Mouse (Mus musculus) activated CD4-positive, CD25-positive, alpha-beta regulatory T cell, adult 9 weeks (primary cell): Measurements from ENCODE around the gene Mettl22. TPM values are rescaled to one million over a fixed set of nuclear protein-coding genes. Genes with fewer than 3 reads are reported as not detected.

Experiments
- polyA plus RNA-seq: library from polyadenylated mRNA; unstranded; fragments of 100-300 nt; shearing (Covaris generic); gene quantifications from one replicate; pipeline ENCODE4 v1.2.1, GENCODE M21; 2017

Mettl22 gene
- 25.0 TPM for polyA plus RNA-seq

DNA sequence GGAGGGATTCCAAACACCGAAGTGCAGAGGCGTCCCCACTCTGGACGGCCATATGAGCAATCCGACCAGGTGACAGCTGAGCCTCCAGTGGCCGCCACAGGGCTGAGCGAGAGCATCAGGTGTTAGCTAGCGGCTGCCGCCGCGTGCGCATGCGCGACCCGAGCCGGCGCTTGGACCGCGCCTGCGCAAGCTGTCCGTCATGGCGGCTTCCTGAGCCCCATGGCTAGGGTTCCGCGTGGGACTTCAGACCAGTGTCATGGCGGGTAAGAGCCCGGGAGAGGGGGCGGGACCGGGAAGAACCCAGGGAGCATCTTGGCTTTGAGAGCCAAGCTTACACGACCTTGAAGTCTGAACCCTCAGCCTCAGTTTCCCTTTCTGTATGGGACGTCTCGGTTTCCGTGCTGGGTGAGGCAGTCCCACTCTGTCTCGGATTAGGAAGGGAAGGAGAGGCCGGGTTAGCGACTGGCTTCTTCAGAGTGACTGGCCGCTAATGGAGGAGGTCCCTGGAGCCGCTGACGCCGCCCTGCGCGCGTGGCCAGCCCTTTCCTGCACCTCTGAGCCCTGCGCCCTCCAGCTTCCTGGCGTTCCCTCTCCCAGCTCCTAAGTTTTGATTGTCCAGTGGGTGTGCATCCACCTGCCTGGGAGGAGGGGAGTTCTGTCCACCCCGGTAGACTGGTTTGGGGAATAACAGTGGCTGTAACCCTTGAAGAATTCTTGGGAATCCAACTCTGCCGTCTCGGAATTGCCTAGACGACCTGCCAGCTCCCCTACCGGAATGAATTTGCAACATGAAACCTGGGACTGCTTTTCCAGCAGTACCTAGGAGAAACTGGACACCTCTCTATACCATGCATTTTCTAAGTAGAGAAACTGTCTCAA is at the start of gene Mettl22:
Gene Mettl22 (plus strand): TSS at position 186 of the 879 bp plus-strand sequence.

DNA sequence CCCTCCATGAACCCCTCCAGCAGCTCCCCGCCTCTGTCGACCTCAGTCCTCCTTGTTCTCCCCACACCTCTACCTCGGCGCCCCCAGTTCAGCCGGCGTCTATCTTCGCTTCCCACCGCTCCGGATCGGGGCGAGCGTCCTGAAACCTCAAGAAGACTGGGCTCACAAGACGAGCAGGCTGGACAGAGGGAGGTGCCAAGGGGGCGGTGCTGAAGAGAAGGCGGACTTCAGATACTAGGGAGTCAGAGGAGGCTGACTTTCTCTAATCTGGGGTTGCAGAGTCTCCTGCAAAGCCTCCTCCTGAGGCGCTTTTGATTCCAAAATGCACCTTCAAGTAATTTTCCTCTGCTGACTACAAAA is 45.6 kb upstream of the Mettl22 start, which contains the start of gene Tmem114:
Gene Tmem114 (minus strand): TSS at position 166 of the 360 bp plus-strand sequence.

GRCm38 (mm10) chr16:8513236-8513906 is 42.8 kb downstream of the Mettl22 start, which contains the start of gene Abat:
TSS of gene Abat (plus strand) at chr16:8513429.

Other genes with a start within 250 kb of the Mettl22 start
- not detected for gene Tmem114, start 45.7 kb upstream of the Mettl22 start, polyA plus RNA-seq
- 0.77 TPM for gene Abat, start 42.6 kb downstream of the Mettl22 start, polyA plus RNA-seq
- gene Pmm2, start 166.9 kb downstream of the Mettl22 start, polyA plus RNA-seq: 122 TPM
- 16.8 TPM for gene Tmem186, start 166.9 kb downstream of the Mettl22 start, polyA plus RNA-seq
- 25.1 TPM for gene Carhsp1, start 201.4 kb downstream of the Mettl22 start, polyA plus RNA-seq
- not detected for gene Gm5767, start 210.0 kb downstream of the Mettl22 start, polyA plus RNA-seq